Mouse (Mus musculus): ENCODE measurements around the gene Zfp418. TPM values are rescaled to one million over a fixed set of nuclear protein-coding genes. Genes with fewer than 3 reads are reported as not detected.
"Not testable (repeated sequence)": the region's sequence is repeated elsewhere in the genome, so short reads cannot be mapped to it uniquely, and the experiment has no call there.

The Zfp418 gene
- polyA plus RNA-seq (2015; fragmentation: Nextera tagmentation; extraction: Ambion mirVana) = 0.92 and 1.5 TPM in 2 replicates

- ATAC-seq (replicated peaks; ENCODE audit: insufficient number of reproducible peaks, insufficient read depth, low FRiP score, low read depth) = peak; percentile 87
- H3K9me3 ChIP-seq (replicated peaks) = no peaks in the 10 kb centered on the region
- WGBS = 1% methylated on average over 26 of the region's 26 CpGs
Observed at GRCm38 (mm10) chr7:7171227-7172147, at the start of gene Zfp418. Gene Zfp418 (plus strand): TSS chr7:7171330.

GRCm38 (mm10) chr7:7121602-7121980, 49.5 kb upstream of the Zfp418 start:
- no peak for ATAC-seq (replicated peaks; ENCODE audit: insufficient number of reproducible peaks, insufficient read depth, low FRiP score, low read depth)

More at GRCm38 (mm10) chr7:7171227-7172147, at the start of gene Zfp418:
- peak within 1 kb of the TSS; percentile 61 for H3K9ac ChIP-seq
- peak within 1 kb of the TSS; percentile 68 for H3K4me3 ChIP-seq
- H3K36me3 ChIP-seq = peaks cover 8% of the 10 kb centered on the region; the same call in 1 of the 2 replicates
- H3K27me3 ChIP-seq = no peaks in the 10 kb centered on the region
- peaks cover 7% of the 10 kb centered on the region for H3K4me1 ChIP-seq (replicated peaks)
- H3K27ac ChIP-seq = no peak within 1 kb of the TSS
- peak within 1 kb of the TSS; percentile 70 for H3K4me2 ChIP-seq

GRCm38 (mm10) chr7:7130491-7131124, 40.5 kb upstream of the Zfp418 start:
- H3K4me3 ChIP-seq; ATAC-seq (replicated peaks; ENCODE audit: insufficient number of reproducible peaks, insufficient read depth, low FRiP score, low read depth); H3K27me3 ChIP-seq; H3K9ac ChIP-seq; H3K4me2 ChIP-seq; H3K27ac ChIP-seq; H3K4me1 ChIP-seq (replicated peaks); H3K36me3 ChIP-seq; H3K9me3 ChIP-seq (replicated peaks): not testable (repeated sequence)
- whole genome bisulfite sequencing = 87% methylated on average over 15 of the region's 15 CpGs

More at GRCm38 (mm10) chr7:7121602-7121980, 49.5 kb upstream of the Zfp418 start:
- Histone ChIP-seq H3K9ac (peak overlapping the region; percentile 54; the same call in 1 of the 2 replicates), H3K4me3 (peak overlapping the region; percentile 76), H3K4me1 (replicated peaks) (peaks cover 11% of the 10 kb centered on the region), H3K36me3 (peaks cover 9% of the 10 kb centered on the region), H3K9me3 (replicated peaks) (no peaks in the 10 kb centered on the region), H3K27ac (no peak overlapping the region), H3K4me2 (peak overlapping the region; percentile 71), H3K27me3 (no peaks in the 10 kb centered on the region)
- WGBS = 53% methylated on average over 6 of the region's 6 CpGs

GRCm38 (mm10) chr7:7132751-7133150, 38.4 kb upstream of the Zfp418 start:
- no peak for ATAC-seq (replicated peaks; ENCODE audit: insufficient number of reproducible peaks, insufficient read depth, low FRiP score, low read depth)
- WGBS = 74% methylated on average over 8 of the region's 8 CpGs
- H3K36me3 ChIP-seq = no peaks in the 10 kb centered on the region

GRCm38 (mm10) chr7:7136379-7136866, 34.7 kb upstream of the Zfp418 start, which contains the start of gene Zfp773:
Gene Zfp773 (minus strand): TSS chr7:7136755.
- Histone ChIP-seq H3K27me3 (no peaks in the 10 kb centered on the region), H3K9me3 (replicated peaks) (no peaks in the 10 kb centered on the region), H3K4me2 (peak within 1 kb of the TSS; percentile 67), H3K36me3 (no peaks in the 10 kb centered on the region), H3K27ac (no peak within 1 kb of the TSS), H3K9ac (peak within 1 kb of the TSS; percentile 47), H3K4me1 (replicated peaks) (peaks cover 3% of the 10 kb centered on the region), H3K4me3 (peak within 1 kb of the TSS; percentile 59)
- ATAC-seq (replicated peaks; ENCODE audit: insufficient number of reproducible peaks, insufficient read depth, low FRiP score, low read depth) = peak; percentile 89
- WGBS = 5% methylated on average over 16 of the region's 16 CpGs

More at GRCm38 (mm10) chr7:7132751-7133150, 38.4 kb upstream of the Zfp418 start:
- H3K9me3 ChIP-seq (replicated peaks) = no peaks in the 10 kb centered on the region
- H3K4me3 ChIP-seq = no peak overlapping the region
- H3K9ac ChIP-seq = no peak overlapping the region
- no peak overlapping the region for H3K4me2 ChIP-seq
- H3K27ac ChIP-seq = no peak overlapping the region
- H3K4me1 ChIP-seq (replicated peaks) = peaks cover 3% of the 10 kb centered on the region
- no peaks in the 10 kb centered on the region for H3K27me3 ChIP-seq

GRCm38 (mm10) chr7:7144215-7144614, 26.9 kb upstream of the Zfp418 start:
- no peaks in the 10 kb centered on the region; the same call in 1 of the 2 replicates for H3K9me3 ChIP-seq (replicated peaks)
- no peak overlapping the region for H3K9ac ChIP-seq
- no peak overlapping the region for H3K27ac ChIP-seq
- no peaks in the 10 kb centered on the region for H3K27me3 ChIP-seq
- no peak overlapping the region for H3K4me3 ChIP-seq
- ATAC-seq (replicated peaks; ENCODE audit: insufficient number of reproducible peaks, insufficient read depth, low FRiP score, low read depth) = no peak
- H3K36me3 ChIP-seq = no peaks in the 10 kb centered on the region
- 84% methylated on average over 1 of the region's 1 CpGs for WGBS
- no peaks in the 10 kb centered on the region for H3K4me1 ChIP-seq (replicated peaks)
- no peak overlapping the region for H3K4me2 ChIP-seq

GRCm38 (mm10) chr7:7145991-7146608, 25.0 kb upstream of the Zfp418 start:
- no peak overlapping the region for H3K9ac ChIP-seq
- H3K27me3 ChIP-seq = no peaks in the 10 kb centered on the region
- no peaks in the 10 kb centered on the region; the same call in 1 of the 2 replicates for H3K9me3 ChIP-seq (replicated peaks)
- WGBS = 82% methylated on average over 15 of the region's 15 CpGs
- H3K4me2 ChIP-seq = no peak overlapping the region
- no peak overlapping the region for H3K4me3 ChIP-seq
- no peak overlapping the region for H3K27ac ChIP-seq
- ATAC-seq (replicated peaks; ENCODE audit: insufficient number of reproducible peaks, insufficient read depth, low FRiP score, low read depth) = no peak
- H3K36me3 ChIP-seq = no peaks in the 10 kb centered on the region
- no peaks in the 10 kb centered on the region for H3K4me1 ChIP-seq (replicated peaks)

- H3K27me3 ChIP-seq = no peaks in the 10 kb centered on the region
- H3K9me3 ChIP-seq (replicated peaks) = no peaks in the 10 kb centered on the region
- H3K4me2 ChIP-seq = no peak overlapping the region
- peaks cover 4% of the 10 kb centered on the region; the same call in 1 of the 2 replicates for H3K4me1 ChIP-seq (replicated peaks)
- no peak overlapping the region for H3K9ac ChIP-seq
- no peak for ATAC-seq (replicated peaks; ENCODE audit: insufficient number of reproducible peaks, insufficient read depth, low FRiP score, low read depth)
- no peak overlapping the region for H3K4me3 ChIP-seq
- 85% methylated on average over 1 of the region's 1 CpGs for WGBS
- H3K27ac ChIP-seq = no peak overlapping the region
- H3K36me3 ChIP-seq = peaks cover 20% of the 10 kb centered on the region
Observed at GRCm38 (mm10) chr7:7185897-7186296, 14.8 kb downstream of the Zfp418 start.

- ATAC-seq (replicated peaks; ENCODE audit: insufficient number of reproducible peaks, insufficient read depth, low FRiP score, low read depth) = peak; percentile 10; the same call in 1 of the 2 replicates
Observed at GRCm38 (mm10) chr7:7187417-7188190, 16.5 kb downstream of the Zfp418 start.

GRCm38 (mm10) chr7:7188191-7188942, 17.2 kb downstream of the Zfp418 start:
- 11% methylated on average over 18 of the region's 18 CpGs for WGBS
- no peaks in the 10 kb centered on the region for H3K9me3 ChIP-seq (replicated peaks)
- H3K4me2 ChIP-seq = peak overlapping the region; percentile 68
- no peaks in the 10 kb centered on the region for H3K27me3 ChIP-seq
- H3K9ac ChIP-seq = peak overlapping the region; percentile 9; the same call in 1 of the 2 replicates
- peaks cover 4% of the 10 kb centered on the region; the same call in 1 of the 2 replicates for H3K4me1 ChIP-seq (replicated peaks)
- no peak overlapping the region for H3K27ac ChIP-seq
- no peaks in the 10 kb centered on the region for H3K36me3 ChIP-seq
- peak; percentile 79 for ATAC-seq (replicated peaks; ENCODE audit: insufficient number of reproducible peaks, insufficient read depth, low FRiP score, low read depth)
- H3K4me3 ChIP-seq = peak overlapping the region; percentile 71

More at GRCm38 (mm10) chr7:7187417-7188190, 16.5 kb downstream of the Zfp418 start:
- 0 out of 2 replicates have a peak, but pooled peaks cover 6% of the 10 kb centered on the region for H3K36me3 ChIP-seq
- H3K4me3 ChIP-seq = peak overlapping the region; percentile 71
- H3K4me2 ChIP-seq = peak overlapping the region; percentile 68
- no peak overlapping the region for H3K27ac ChIP-seq
- peak overlapping the region; percentile 9; the same call in 1 of the 2 replicates for H3K9ac ChIP-seq
- no peaks in the 10 kb centered on the region for H3K9me3 ChIP-seq (replicated peaks)
- H3K27me3 ChIP-seq = no peaks in the 10 kb centered on the region
- 32% methylated on average over 13 of the region's 13 CpGs for WGBS
- peaks cover 4% of the 10 kb centered on the region; the same call in 1 of the 2 replicates for H3K4me1 ChIP-seq (replicated peaks)

All from heart, embryonic 15.5 days (tissue).